In genomic region chr3:108131216-108131615, GRCm38 (mm10) we compare ENCODE assay signal across 13 mouse cellular contexts. TPM values are rescaled to one million over a fixed set of nuclear protein-coding genes. Genes with fewer than 3 reads are reported as not detected.
A peak's percentile ranks its signal among the peaks of the same experiment; 100 is the strongest.
DNase-seq lines count a peak whose midpoint lies in the region; ATAC-seq and TF ChIP-seq lines count a peak whose summit lies in the region.
"Had no signal": no experiment of that assay in that cellular context is flagged by ENCODE, and none has a peak within 500 bp of the region (broad histone marks: within the 10 kb centered on the region; RNA-seq: fewer than 3 reads in every experiment).

No protein-coding gene starts in this region.

- peak; percentile 43 for ATAC-seq in lung, postnatal 0 days
- ATAC-seq in kidney, postnatal 0 days (replicated peaks; ENCODE audit: low FRiP score, low read depth): peak; percentile 76
- peak; percentile 65 for ATAC-seq in liver, embryonic 16.5 days (ENCODE audit: low read depth)
- ATAC-seq in neural tube, embryonic 15.5 days (ENCODE audit: low FRiP score): no peak

- H3K27me3 ChIP-seq in lung, postnatal 0 days (replicated peaks; ENCODE audit: insufficient read depth, low read length): no peaks in the 10 kb centered on the region
- H3K27me3 ChIP-seq in kidney, postnatal 0 days (ENCODE audit: insufficient read depth, low read length): no peaks in the 10 kb centered on the region
- H3K27me3 ChIP-seq in liver, embryonic 16.5 days (ENCODE audit: control insufficient read depth, insufficient read depth, low read depth, low read length): no peaks in the 10 kb centered on the region
- H3K27me3 ChIP-seq in neural tube, embryonic 15.5 days (replicated peaks): no peaks in the 10 kb centered on the region
- H3K27me3 ChIP-seq: megakaryocyte, embryonic 14.5 days had no signal

- no peaks in the 10 kb centered on the region for H3K9me3 ChIP-seq in lung, postnatal 0 days (ENCODE audit: low read length)
- H3K9me3 ChIP-seq in kidney, postnatal 0 days (replicated peaks; ENCODE audit: low read length): no peaks in the 10 kb centered on the region
- H3K9me3 ChIP-seq in liver, embryonic 16.5 days (replicated peaks; ENCODE audit: control insufficient read depth, low read length): no peaks in the 10 kb centered on the region
- H3K9me3 ChIP-seq in neural tube, embryonic 15.5 days (replicated peaks): no peaks in the 10 kb centered on the region
- H3K9me3 ChIP-seq: megakaryocyte, embryonic 14.5 days had no signal

- no peak for TF ChIP-seq CTCF in lung, postnatal 0 days (IDR thresholded peaks at IDR 0.05)
- no peak for TF ChIP-seq CTCF in kidney, postnatal 0 days (IDR thresholded peaks at IDR 0.05; ENCODE audit: low read depth)

- no peak overlapping the region for H3K27ac ChIP-seq in lung, postnatal 0 days (ENCODE audit: low read length)
- H3K27ac ChIP-seq in kidney, postnatal 0 days: no peak overlapping the region
- H3K27ac ChIP-seq in liver, embryonic 16.5 days (ENCODE audit: low read length): no peak overlapping the region; the same call in 1 of the 2 replicates
- H3K27ac ChIP-seq in neural tube, embryonic 15.5 days (replicated peaks): no peak overlapping the region
- H3K27ac ChIP-seq: hindbrain, embryonic 14.5 days had no signal

- H3K4me2 ChIP-seq in lung, postnatal 0 days (replicated peaks; ENCODE audit: low read depth, low read length): no peak overlapping the region
- no peak overlapping the region for H3K4me2 ChIP-seq in kidney, postnatal 0 days (ENCODE audit: low read length)
- H3K4me2 ChIP-seq in liver, embryonic 16.5 days (ENCODE audit: low read depth, low read length): peak overlapping the region; percentile 19; the same call in 1 of the 2 replicates
- H3K4me2 ChIP-seq in neural tube, embryonic 15.5 days: no peak overlapping the region
- H3K4me2 ChIP-seq: hindbrain, embryonic 14.5 days had no signal

- peaks cover 9% of the 10 kb centered on the region; the same call in 1 of the 2 replicates for H3K4me1 ChIP-seq in lung, postnatal 0 days (ENCODE audit: insufficient read depth, low read depth, low read length)
- H3K4me1 ChIP-seq in kidney, postnatal 0 days (replicated peaks; ENCODE audit: insufficient read depth, low read length): peaks cover 13% of the 10 kb centered on the region
- H3K4me1 ChIP-seq in liver, embryonic 16.5 days (ENCODE audit: control insufficient read depth, low read depth, low read length): peaks cover 62% of the 10 kb centered on the region
- peaks cover 32% of the 10 kb centered on the region for H3K4me1 ChIP-seq in neural tube, embryonic 15.5 days

- TF ChIP-seq EP300 in lung, postnatal 0 days (IDR thresholded peaks at IDR 0.05): no peak

- H3K9ac ChIP-seq in lung, postnatal 0 days (replicated peaks; ENCODE audit: low read depth): no peak overlapping the region
- H3K9ac ChIP-seq in kidney, postnatal 0 days (ENCODE audit: low read depth, low read length): no peak overlapping the region
- no peak overlapping the region for H3K9ac ChIP-seq in liver, embryonic 16.5 days (ENCODE audit: low read depth, low read length)
- no peak overlapping the region for H3K9ac ChIP-seq in neural tube, embryonic 15.5 days (replicated peaks)
- H3K9ac ChIP-seq: hindbrain, embryonic 14.5 days had no signal

- peak; percentile 48 for DNase-seq in lung, postnatal 0 days (ENCODE audit: low spot score)
- DNase-seq in lung, postnatal 10 days: no peak
- peak; percentile 38 for DNase-seq in kidney, postnatal 0 days (ENCODE audit: low spot score)
- no peak for DNase-seq in adipocyte (ENCODE audit: low spot score)
- DNase-seq in ovary, postnatal 36 days (ENCODE audit: low spot score): no peak
- DNase-seq: adrenal gland, adult 2 months; cerebellum, postnatal 25 days; lung, adult 18-20 months; thymus, adult 18-20 months had no signal

- 70% methylated on average over 5 of the region's 5 CpGs for WGBS in lung, postnatal 0 days
- WGBS in kidney, postnatal 0 days: 69% methylated on average over 5 of the region's 5 CpGs
- 76% methylated on average over 5 of the region's 5 CpGs for WGBS in liver, embryonic 16.5 days (ENCODE audit: insufficient replicate concordance)
- WGBS in neural tube, embryonic 15.5 days: 92% methylated on average over 5 of the region's 5 CpGs

- H3K36me3 ChIP-seq in lung, postnatal 0 days (ENCODE audit: insufficient read depth, low read length): no peaks in the 10 kb centered on the region
- H3K36me3 ChIP-seq in kidney, postnatal 0 days (ENCODE audit: insufficient read depth, low read length): no peaks in the 10 kb centered on the region
- H3K36me3 ChIP-seq in liver, embryonic 16.5 days (ENCODE audit: control insufficient read depth, insufficient read depth): no peaks in the 10 kb centered on the region
- H3K36me3 ChIP-seq in neural tube, embryonic 15.5 days: no peaks in the 10 kb centered on the region

- H3K4me3 ChIP-seq in lung, postnatal 0 days (ENCODE audit: low read depth, low read length): no peak overlapping the region
- no peak overlapping the region for H3K4me3 ChIP-seq in kidney, postnatal 0 days (replicated peaks; ENCODE audit: low read depth, low read length)
- H3K4me3 ChIP-seq in liver, embryonic 16.5 days (ENCODE audit: low read depth, low read length): no peak overlapping the region
- no peak overlapping the region for H3K4me3 ChIP-seq in neural tube, embryonic 15.5 days (replicated peaks)

RNA-seq across cellular contexts. Expression of gene Gnai3, which starts 14.7 kb away (rescaled TPM):
- 87.4 and 96.3 TPM in 2 replicates for polyA plus RNA-seq in lung, postnatal 0 days (2015; fragmentation: Nextera tagmentation; extraction: Ambion mirVana)
- 134 and 147 TPM in 2 replicates for polyA plus RNA-seq in kidney, postnatal 0 days (2015; fragmentation: Nextera tagmentation; extraction: Ambion mirVana)
- polyA plus RNA-seq in liver, embryonic 16.5 days (2015; fragmentation: Nextera tagmentation; extraction: Ambion mirVana): 69.9 and 73.7 TPM in 2 replicates
- polyA plus RNA-seq in neural tube, embryonic 15.5 days (2015; fragmentation: Nextera tagmentation; extraction: Ambion mirVana): 103 and 121 TPM in 2 replicates

RNA-seq across cellular contexts. Expression of gene Gpr61, which starts 23.5 kb away (rescaled TPM):
- polyA plus RNA-seq in lung, postnatal 0 days (2015; fragmentation: Nextera tagmentation; extraction: Ambion mirVana): not detected in 2 replicates
- not detected in 2 replicates for polyA plus RNA-seq in kidney, postnatal 0 days (2015; fragmentation: Nextera tagmentation; extraction: Ambion mirVana)
- polyA plus RNA-seq in liver, embryonic 16.5 days (2015; fragmentation: Nextera tagmentation; extraction: Ambion mirVana): 0.02 TPM in 1 of 2 replicates, not detected in the other
- 6.1 and 7.7 TPM in 2 replicates for polyA plus RNA-seq in neural tube, embryonic 15.5 days (2015; fragmentation: Nextera tagmentation; extraction: Ambion mirVana)

RNA-seq across cellular contexts. Expression of gene Gnat2, which starts 38.6 kb away (rescaled TPM):
- 0.33 and 0.45 TPM in 2 replicates for polyA plus RNA-seq in lung, postnatal 0 days (2015; fragmentation: Nextera tagmentation; extraction: Ambion mirVana)
- polyA plus RNA-seq in kidney, postnatal 0 days (2015; fragmentation: Nextera tagmentation; extraction: Ambion mirVana): 1.0 and 1.2 TPM in 2 replicates
- 3.8 and 4.1 TPM in 2 replicates for polyA plus RNA-seq in liver, embryonic 16.5 days (2015; fragmentation: Nextera tagmentation; extraction: Ambion mirVana)
- 0.13 and 0.43 TPM in 2 replicates for polyA plus RNA-seq in neural tube, embryonic 15.5 days (2015; fragmentation: Nextera tagmentation; extraction: Ambion mirVana)

RNA-seq across cellular contexts. Expression of gene Ampd2, which starts 44.8 kb away (rescaled TPM):
- 11.6 and 12.6 TPM in 2 replicates for polyA plus RNA-seq in lung, postnatal 0 days (2015; fragmentation: Nextera tagmentation; extraction: Ambion mirVana)
- 35.8 and 38.2 TPM in 2 replicates for polyA plus RNA-seq in kidney, postnatal 0 days (2015; fragmentation: Nextera tagmentation; extraction: Ambion mirVana)
- polyA plus RNA-seq in liver, embryonic 16.5 days (2015; fragmentation: Nextera tagmentation; extraction: Ambion mirVana): 76.4 and 79.6 TPM in 2 replicates
- 64.1 and 66.9 TPM in 2 replicates for polyA plus RNA-seq in neural tube, embryonic 15.5 days (2015; fragmentation: Nextera tagmentation; extraction: Ambion mirVana)

RNA-seq across cellular contexts. Expression of gene Amigo1, which starts 54.9 kb away (rescaled TPM):
- 4.6 TPM in 2 replicates for polyA plus RNA-seq in lung, postnatal 0 days (2015; fragmentation: Nextera tagmentation; extraction: Ambion mirVana)
- polyA plus RNA-seq in kidney, postnatal 0 days (2015; fragmentation: Nextera tagmentation; extraction: Ambion mirVana): 4.2 and 5.4 TPM in 2 replicates
- polyA plus RNA-seq in liver, embryonic 16.5 days (2015; fragmentation: Nextera tagmentation; extraction: Ambion mirVana): 0.61 and 0.64 TPM in 2 replicates
- polyA plus RNA-seq in neural tube, embryonic 15.5 days (2015; fragmentation: Nextera tagmentation; extraction: Ambion mirVana): 10.2 and 14.4 TPM in 2 replicates

Comparison
In these comparisons a context has a peak if more than half of its experiments do, and no peak if none do; other contexts are left out.
1. DNase-seq: peak in lung, postnatal 0 days (single experiment) and kidney, postnatal 0 days (single experiment); none in lung, postnatal 10 days (single experiment), adipocyte (single experiment) and ovary, postnatal 36 days (single experiment).